Mouse (Mus musculus): ENCODE measurements around the gene Map3k5. TPM values are rescaled to one million over a fixed set of nuclear protein-coding genes. Genes with fewer than 3 reads are reported as not detected.

The Map3k5 gene
- total and polyA plus RNA-seq, 3 experiments: 0.35 to 0.97 TPM; not detected in 1

DNA sequence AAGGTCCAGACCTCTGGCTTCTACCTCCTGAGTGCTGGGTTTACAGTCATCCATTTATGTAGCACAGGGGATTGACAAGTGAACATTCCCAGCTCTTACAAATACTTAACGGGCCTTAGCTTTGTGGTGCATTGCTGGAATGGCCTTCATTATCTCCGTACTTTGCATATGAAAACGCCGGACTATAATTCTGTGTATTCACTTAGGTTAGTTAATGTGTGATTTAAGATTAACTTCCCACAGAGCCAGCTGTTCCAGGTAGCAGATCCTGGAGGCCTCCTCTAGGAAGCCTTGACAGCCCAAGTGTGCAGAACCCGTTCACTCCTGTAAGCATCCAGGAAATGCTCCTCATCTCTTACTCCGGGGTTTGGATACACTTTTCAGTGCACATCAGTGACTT lies 4.5 kb downstream of the Map3k5 start:
- TF ChIP-seq E2F4 (IDR thresholded peaks at IDR 0.05; ENCODE audit: borderline replicate concordance, low read depth, low read length) (no peak), MAZ (IDR thresholded peaks at IDR 0.05; ENCODE audit: low read depth, low read length) (no peak), ZKSCAN1 (IDR thresholded peaks at IDR 0.05; ENCODE audit: low read depth, low read length) (no peak), NELFE (IDR thresholded peaks at IDR 0.05; ENCODE audit: low read depth, low read length) (no peak), CTCF (IDR thresholded peaks at IDR 0.05 in 2 of 3, conservative IDR thresholded peaks at IDR 0.05 in 1 of 3; ENCODE audit: control insufficient read depth in 1 of 3, insufficient read depth in 1 of 3, low read depth in 2 of 3, low read length in 3 of 3, poor library complexity in 1 of 3, severe bottlenecking in 1 of 3) (no peak), POLR2AphosphoS5 (IDR thresholded peaks at IDR 0.05; ENCODE audit: borderline replicate concordance, low read depth, low read length) (no peak), UBTF (IDR thresholded peaks at IDR 0.05; ENCODE audit: borderline replicate concordance, insufficient read depth, low read depth, low read length) (no peak), BHLHE40 (IDR thresholded peaks at IDR 0.05; ENCODE audit: borderline replicate concordance, low read depth, low read length) (no peak), POLR2A (IDR thresholded peaks at IDR 0.05; ENCODE audit: control insufficient read depth in 1 of 2, insufficient read depth in 1 of 2, low read depth in 1 of 2, low read length in 2 of 2, poor library complexity in 1 of 2) (no peak)
- no peaks in the 10 kb centered on the region for H3K79me2 ChIP-seq (ENCODE audit: control insufficient read depth, insufficient read depth, low read length, poor library complexity)
- peaks cover 2 to 23% of the 10 kb centered on the region in 2 experiments for H3K4me1 ChIP-seq (ENCODE audit: control insufficient read depth in 1 of 2, insufficient read depth in 2 of 2, low read length in 2 of 2)
- H3K4me3 ChIP-seq (ENCODE audit: control insufficient read depth in 1 of 2, insufficient read depth in 1 of 2, low read depth in 2 of 2, low read length in 2 of 2): no peak overlapping the region
- DNase-seq (ENCODE audit: low read depth, low spot score): peak; percentile 7
- H3K36me3 ChIP-seq (ENCODE audit: control insufficient read depth in 1 of 2, insufficient read depth in 2 of 2, low read length in 2 of 2): peaks cover 0 to 13% of the 10 kb centered on the region in 2 experiments; a peak in 2 of 4 replicates
- H3K9ac ChIP-seq (ENCODE audit: control insufficient read depth, low read depth, low read length, poor library complexity, severe bottlenecking): no peak overlapping the region
- no peaks in the 10 kb centered on the region for H3K9me3 ChIP-seq (replicated peaks; ENCODE audit: insufficient read depth, low read length)
- no peak overlapping the region for H3K27ac ChIP-seq (ENCODE audit: control insufficient read depth, low read depth, low read length)
- peaks cover 6 to 15% of the 10 kb centered on the region in 2 experiments for H3K27me3 ChIP-seq (ENCODE audit: control insufficient read depth in 1 of 2, insufficient read depth in 2 of 2, low read length in 2 of 2)

- H3K4me3 ChIP-seq (ENCODE audit: control insufficient read depth in 1 of 2, insufficient read depth in 1 of 2, low read depth in 2 of 2, low read length in 2 of 2): peak overlapping the region; percentile 25 to 45; a peak in 2 of 4 replicates
- peaks cover 2 to 23% of the 10 kb centered on the region in 2 experiments for H3K4me1 ChIP-seq (ENCODE audit: control insufficient read depth in 1 of 2, insufficient read depth in 2 of 2, low read length in 2 of 2)
These were observed 5.0 kb downstream of the Map3k5 start for GRCm38 (mm10) chr10:19939282-19939705.

More at GRCm38 (mm10) chr10:19939282-19939705, 5.0 kb downstream of the Map3k5 start:
- Histone ChIP-seq H3K27me3 (ENCODE audit: control insufficient read depth in 1 of 2, insufficient read depth in 2 of 2, low read length in 2 of 2) (peaks cover 6 to 10% of the 10 kb centered on the region in 2 experiments), H3K27ac (ENCODE audit: control insufficient read depth, low read depth, low read length) (peak overlapping the region; percentile 52), H3K79me2 (ENCODE audit: control insufficient read depth, insufficient read depth, low read length, poor library complexity) (no peaks in the 10 kb centered on the region), H3K36me3 (ENCODE audit: control insufficient read depth in 1 of 2, insufficient read depth in 2 of 2, low read length in 2 of 2) (peaks cover 0 to 13% of the 10 kb centered on the region in 2 experiments; a peak in 2 of 4 replicates), H3K9me3 (replicated peaks; ENCODE audit: insufficient read depth, low read length) (no peaks in the 10 kb centered on the region), H3K9ac (ENCODE audit: control insufficient read depth, low read depth, low read length, poor library complexity, severe bottlenecking) (peak overlapping the region; percentile 38)
- DNase-seq (ENCODE audit: low read depth, low spot score): peak; percentile 88
- peak; percentile 39; the same call in 1 of the 2 replicates for TF ChIP-seq ELF1 (IDR thresholded peaks at IDR 0.05; ENCODE audit: low read depth, low read length)
- no peak for TF ChIP-seq MXI1 (IDR thresholded peaks at IDR 0.05; ENCODE audit: low read depth, low read length)
- TF ChIP-seq ETS1 (IDR thresholded peaks at IDR 0.05; ENCODE audit: low read depth, low read length): peak; percentile 76
- no peak for TF ChIP-seq MYC (IDR thresholded peaks at IDR 0.05; ENCODE audit: low read depth, low read length)
- TF ChIP-seq UBTF (IDR thresholded peaks at IDR 0.05; ENCODE audit: borderline replicate concordance, insufficient read depth, low read depth, low read length): no peak
- TF ChIP-seq USF1 (IDR thresholded peaks at IDR 0.05; ENCODE audit: low read depth, low read length): no peak
- TF ChIP-seq RCOR1 (IDR thresholded peaks at IDR 0.05; ENCODE audit: low read depth, low read length): peak; percentile 70; the same call in 1 of the 2 replicates
- TF ChIP-seq SIN3A (IDR thresholded peaks at IDR 0.05; ENCODE audit: low read length): 0 out of 2 replicates have a peak, but pooled peaks have one; percentile 11
- TF ChIP-seq GATA1 (IDR thresholded peaks at IDR 0.05; ENCODE audit: low read depth, low read length): peak; percentile 71
- no peak for TF ChIP-seq JUND (IDR thresholded peaks at IDR 0.05; ENCODE audit: low read depth, low read length)
- peak; percentile 29; the same call in 1 of the 2 replicates for TF ChIP-seq MAX (IDR thresholded peaks at IDR 0.05; ENCODE audit: low read length)
- TF ChIP-seq BHLHE40 (IDR thresholded peaks at IDR 0.05; ENCODE audit: borderline replicate concordance, low read depth, low read length): peak; percentile 16; the same call in 1 of the 2 replicates
- peak; percentile 63 to 87 for TF ChIP-seq EP300 (IDR thresholded peaks at IDR 0.05; ENCODE audit: low read depth in 1 of 2, low read length in 2 of 2)
- TF ChIP-seq TCF12 (IDR thresholded peaks at IDR 0.05; ENCODE audit: low read depth, low read length): peak; percentile 35; the same call in 1 of the 2 replicates
